ENCODE assay signal across 11 mouse cellular contexts in genomic region chr19:11293616-11294015, GRCm38 (mm10). TPM values are rescaled to one million over a fixed set of nuclear protein-coding genes. Genes with fewer than 3 reads are reported as not detected.
DNase-seq lines count a peak whose midpoint lies in the region; ATAC-seq and TF ChIP-seq lines count a peak whose summit lies in the region.
"Not testable (repeated sequence)": the region's sequence is repeated elsewhere in the genome, so short reads cannot be mapped to it uniquely, and the experiment has no call there.
"Had no signal": no experiment of that assay in that cellular context is flagged by ENCODE, and none has a peak within 500 bp of the region (broad histone marks: within the 10 kb centered on the region; RNA-seq: fewer than 3 reads in every experiment).

No protein-coding gene starts in this region.

- 4% methylated on average over 3 of the region's 3 CpGs for WGBS in forebrain, embryonic 12.5 days
- WGBS in heart, embryonic 14.5 days: 6% methylated on average over 3 of the region's 3 CpGs
- WGBS in hindbrain, postnatal 0 days: 10% methylated on average over 3 of the region's 3 CpGs
- WGBS in limb, embryonic 12.5 days: 13% methylated on average over 3 of the region's 3 CpGs
- 13% methylated on average over 3 of the region's 3 CpGs for WGBS in lung, embryonic 16.5 days

- peak overlapping the region; percentile 52 for H3K4me2 ChIP-seq in forebrain, embryonic 12.5 days
- peak overlapping the region; percentile 69 for H3K4me2 ChIP-seq in heart, embryonic 14.5 days (ENCODE audit: low read length)
- H3K4me2 ChIP-seq in hindbrain, postnatal 0 days (ENCODE audit: low read depth, low read length): peak overlapping the region; percentile 56; the same call in 1 of the 2 replicates
- H3K4me2 ChIP-seq in limb, embryonic 12.5 days: peak overlapping the region; percentile 55
- peak overlapping the region; percentile 59 for H3K4me2 ChIP-seq in lung, embryonic 16.5 days (ENCODE audit: low read depth, low read length)

- H3K9ac ChIP-seq in forebrain, embryonic 12.5 days; heart, embryonic 14.5 days (ENCODE audit: low read length); hindbrain, postnatal 0 days (replicated peaks; ENCODE audit: low read length); limb, embryonic 12.5 days (replicated peaks); lung, embryonic 16.5 days (ENCODE audit: low read length): not testable (repeated sequence)

- TF ChIP-seq CTCF in hindbrain, postnatal 0 days (IDR thresholded peaks at IDR 0.05; ENCODE audit: low read depth): not testable (repeated sequence)

- DNase-seq in ZHBTc4 (ENCODE audit: low read depth, low spot score): peak; percentile 42
- DNase-seq in hindbrain, postnatal 0 days (ENCODE audit: low spot score): not testable (repeated sequence)
- peak; percentile 9 for DNase-seq in naive thymus-derived CD4-positive, alpha-beta T cell, adult 2 months (ENCODE audit: low read depth)

- H3K36me3 ChIP-seq in forebrain, embryonic 12.5 days (replicated peaks); heart, embryonic 14.5 days (ENCODE audit: control insufficient read depth, insufficient read depth, low read length); hindbrain, postnatal 0 days (ENCODE audit: insufficient read depth, low read length); limb, embryonic 12.5 days; lung, embryonic 16.5 days (ENCODE audit: control insufficient read depth, insufficient read depth, low read length): not testable (repeated sequence)

- H3K9me3 ChIP-seq in forebrain, embryonic 12.5 days; heart, embryonic 14.5 days (ENCODE audit: control insufficient read depth, low read length); hindbrain, postnatal 0 days (ENCODE audit: low read length); limb, embryonic 12.5 days; lung, embryonic 16.5 days (ENCODE audit: control insufficient read depth, low read length): not testable (repeated sequence)

- H3K27me3 ChIP-seq in forebrain, embryonic 12.5 days; heart, embryonic 14.5 days (ENCODE audit: control insufficient read depth, insufficient read depth, low read length); hindbrain, postnatal 0 days (ENCODE audit: insufficient read depth, low read length); limb, embryonic 12.5 days; lung, embryonic 16.5 days (ENCODE audit: control insufficient read depth, insufficient read depth, low read depth, low read length): not testable (repeated sequence)

- ATAC-seq in forebrain, embryonic 12.5 days (ENCODE audit: low FRiP score); heart, embryonic 14.5 days (ENCODE audit: insufficient number of reproducible peaks, insufficient read depth, low FRiP score, low read depth); hindbrain, postnatal 0 days; limb, embryonic 12.5 days (ENCODE audit: insufficient number of reproducible peaks, insufficient read depth, low FRiP score, low TSS enrichment, low read depth); lung, embryonic 16.5 days (ENCODE audit: low read depth): not testable (repeated sequence)

- H3K4me3 ChIP-seq in forebrain, embryonic 12.5 days (replicated peaks): peak overlapping the region; percentile 36
- peak overlapping the region; percentile 20 to 46 for H3K4me3 ChIP-seq in heart, embryonic 14.5 days (ENCODE audit: control insufficient read depth in 1 of 2, insufficient read depth in 1 of 2, low read depth in 1 of 2, low read length in 2 of 2)
- not testable (repeated sequence) for H3K4me3 ChIP-seq in hindbrain, postnatal 0 days (ENCODE audit: low read length)
- peak overlapping the region; percentile 41 for H3K4me3 ChIP-seq in limb, embryonic 12.5 days (replicated peaks)
- peak overlapping the region; percentile 51; the same call in 1 of the 2 replicates for H3K4me3 ChIP-seq in lung, embryonic 16.5 days (ENCODE audit: low read length)

- H3K4me1 ChIP-seq in forebrain, embryonic 12.5 days; heart, embryonic 14.5 days (ENCODE audit: control insufficient read depth in 2 of 2, insufficient read depth in 2 of 2, low read length in 2 of 2); hindbrain, postnatal 0 days (ENCODE audit: insufficient read depth, low read length); limb, embryonic 12.5 days (replicated peaks); lung, embryonic 16.5 days (replicated peaks; ENCODE audit: control insufficient read depth, insufficient read depth, low read length): not testable (repeated sequence)

- H3K27ac ChIP-seq in forebrain, embryonic 12.5 days; heart, embryonic 14.5 days (replicated peaks in 1 of 2; ENCODE audit: control insufficient read depth in 1 of 2, insufficient read depth in 1 of 2, low read depth in 2 of 2, low read length in 2 of 2); hindbrain, postnatal 0 days; limb, embryonic 12.5 days; lung, embryonic 16.5 days (ENCODE audit: low read length): not testable (repeated sequence)

RNA-seq across cellular contexts. Expression of gene Ms4a5, which starts 9.9 kb away (rescaled TPM):
- polyA plus RNA-seq in forebrain, embryonic 12.5 days (2016; fragmentation: Nextera tagmentation; extraction: Ambion mirVana): not detected in 2 replicates
- not detected in 2 replicates for polyA plus RNA-seq in heart, embryonic 14.5 days (2014; fragmentation: Nextera tagmentation; extraction: Ambion mirVana)
- total RNA-seq in hindbrain, postnatal 0 days (2014; rRNA removed): not detected in 2 replicates
- not detected in 2 replicates for polyA plus RNA-seq in hindbrain, postnatal 0 days (2015; fragmentation: Nextera tagmentation; extraction: Ambion mirVana)
- not detected in 2 replicates for polyA plus RNA-seq in limb, embryonic 12.5 days (2016; fragmentation: Nextera tagmentation; extraction: Ambion mirVana)
- not detected in 2 replicates for polyA plus RNA-seq in lung, embryonic 16.5 days (2015; fragmentation: Nextera tagmentation; extraction: Ambion mirVana)
- total RNA-seq: adrenal gland, postnatal 25 days; heart, adult 18-20 months had no signal
- polyA plus RNA-seq: limb, embryonic 14.5 days; urinary bladder, adult 2 months had no signal

RNA-seq across cellular contexts. Expression of gene Ms4a14, which starts 20.6 kb away (rescaled TPM):
- not detected in 2 replicates for polyA plus RNA-seq in forebrain, embryonic 12.5 days (2016; fragmentation: Nextera tagmentation; extraction: Ambion mirVana)
- polyA plus RNA-seq in heart, embryonic 14.5 days (2014; fragmentation: Nextera tagmentation; extraction: Ambion mirVana): 0.12 TPM in 1 of 2 replicates, not detected in the other
- total RNA-seq in hindbrain, postnatal 0 days (2014; rRNA removed): not detected in 2 replicates
- polyA plus RNA-seq in hindbrain, postnatal 0 days (2015; fragmentation: Nextera tagmentation; extraction: Ambion mirVana): not detected in 2 replicates
- not detected in 2 replicates for polyA plus RNA-seq in limb, embryonic 12.5 days (2016; fragmentation: Nextera tagmentation; extraction: Ambion mirVana)
- 0.09 TPM in 1 of 2 replicates, not detected in the other for polyA plus RNA-seq in lung, embryonic 16.5 days (2015; fragmentation: Nextera tagmentation; extraction: Ambion mirVana)
- total RNA-seq: adrenal gland, postnatal 25 days had no signal

RNA-seq across cellular contexts. Expression of gene Ms4a1, which starts 27.6 kb away (rescaled TPM):
- not detected in 2 replicates for polyA plus RNA-seq in forebrain, embryonic 12.5 days (2016; fragmentation: Nextera tagmentation; extraction: Ambion mirVana)
- polyA plus RNA-seq in heart, embryonic 14.5 days (2014; fragmentation: Nextera tagmentation; extraction: Ambion mirVana): not detected in 2 replicates
- not detected in 2 replicates for total RNA-seq in hindbrain, postnatal 0 days (2014; rRNA removed)
- not detected in 2 replicates for polyA plus RNA-seq in hindbrain, postnatal 0 days (2015; fragmentation: Nextera tagmentation; extraction: Ambion mirVana)
- not detected in 2 replicates for polyA plus RNA-seq in limb, embryonic 12.5 days (2016; fragmentation: Nextera tagmentation; extraction: Ambion mirVana)
- polyA plus RNA-seq in lung, embryonic 16.5 days (2015; fragmentation: Nextera tagmentation; extraction: Ambion mirVana): not detected in 2 replicates
- polyA plus RNA-seq: limb, embryonic 14.5 days had no signal

RNA-seq across cellular contexts. Expression of gene Ms4a7, which starts 42.3 kb away (rescaled TPM):
- 1.5 and 1.9 TPM in 2 replicates for polyA plus RNA-seq in forebrain, embryonic 12.5 days (2016; fragmentation: Nextera tagmentation; extraction: Ambion mirVana)
- 4.6 and 4.8 TPM in 2 replicates for polyA plus RNA-seq in heart, embryonic 14.5 days (2014; fragmentation: Nextera tagmentation; extraction: Ambion mirVana)
- 0.10 and 0.22 TPM in 2 replicates for total RNA-seq in hindbrain, postnatal 0 days (2014; rRNA removed)
- polyA plus RNA-seq in hindbrain, postnatal 0 days (2015; fragmentation: Nextera tagmentation; extraction: Ambion mirVana): 2.3 and 3.9 TPM in 2 replicates
- polyA plus RNA-seq in limb, embryonic 12.5 days (2016; fragmentation: Nextera tagmentation; extraction: Ambion mirVana): 2.2 and 2.4 TPM in 2 replicates
- 3.3 and 3.6 TPM in 2 replicates for polyA plus RNA-seq in lung, embryonic 16.5 days (2015; fragmentation: Nextera tagmentation; extraction: Ambion mirVana)
